Mouse (Mus musculus): ENCODE measurements at regions not wholly inside any gene's neighbourhood (a gene's known extent, or its start where the extent isn't known, plus 50 kb on each side); places are given as distances from the start of the nearest gene placed in this dataset.

GRCm38 (mm10) chr4:55593132-55593531, 60.9 kb upstream of the Klf4 start:
- no peak for DNase-seq (ENCODE audit: inconsistent age in 2 of 2, low spot score in 1 of 2)

- no peak for DNase-seq (ENCODE audit: inconsistent age in 2 of 2, low spot score in 1 of 2)
Measured at GRCm38 (mm10) chr4:55586212-55586611, 53.9 kb upstream of the Klf4 start.

- no peak for DNase-seq (ENCODE audit: inconsistent age in 2 of 2, low spot score in 1 of 2)
Measured at GRCm38 (mm10) chr4:55583589-55583988, 51.3 kb upstream of the Klf4 start.

All from adrenal gland, adult (tissue).